Mouse (Mus musculus): ENCODE results near the gene A530084C06Rik. TPM values are rescaled to one million over a fixed set of nuclear protein-coding genes. Genes with fewer than 3 reads are reported as not detected.

Gene A530084C06Rik
- polyA plus RNA-seq, 1 experiment from 2014 or later, result not detected

DNA sequence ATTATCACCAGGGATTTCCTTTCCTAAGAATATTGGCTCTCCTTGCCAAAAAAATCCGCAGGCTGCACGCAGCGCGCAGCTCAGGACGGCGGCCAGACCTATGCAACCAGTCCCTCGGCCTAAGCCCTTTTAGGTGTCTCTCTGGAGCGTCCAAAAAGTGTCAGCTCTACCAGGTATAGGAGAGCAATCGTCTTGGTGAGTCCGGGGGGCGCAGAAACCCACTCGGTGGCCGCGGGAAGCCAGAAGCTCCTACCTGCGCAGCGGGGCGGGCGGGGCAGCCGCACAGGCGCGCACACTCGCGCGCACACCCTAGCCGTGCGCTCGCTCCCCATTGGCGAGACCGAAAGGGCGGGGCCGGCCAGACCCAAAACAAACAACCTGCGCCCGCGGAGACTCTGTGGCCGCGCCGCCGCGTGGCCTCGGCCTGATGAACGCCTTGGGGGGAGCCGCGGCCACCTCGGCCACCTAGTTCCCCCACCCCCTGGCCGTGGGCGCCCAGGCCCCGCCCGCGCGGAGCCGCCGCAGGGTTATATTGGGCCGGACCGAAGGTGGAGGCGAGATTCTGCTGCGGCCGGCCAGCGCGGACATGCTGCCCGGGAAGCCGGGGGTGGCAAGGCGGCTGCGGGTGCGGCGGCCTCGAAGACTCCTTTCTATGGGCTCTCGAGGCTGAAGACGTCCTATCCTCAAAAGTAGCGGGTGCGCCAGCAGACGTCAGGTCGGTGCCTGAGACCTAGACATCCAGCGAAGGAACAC lies 1.2 kb downstream of the A530084C06Rik start:
- peak overlapping the region; percentile 100 for H3K4me2 ChIP-seq
- TF ChIP-seq CTCF (IDR thresholded peaks at IDR 0.05; ENCODE audit: low read depth), result no peak
- ATAC-seq (ENCODE audit: insufficient read depth), result peak; percentile 55
- peak; percentile 74 for DNase-seq
- under 1% methylated on average over 73 of the region's 73 CpGs for whole genome bisulfite sequencing
- no peak overlapping the region for H3K27ac ChIP-seq (ENCODE audit: low read depth)
- peak overlapping the region; percentile 48 for H3K9ac ChIP-seq
- H3K4me3 ChIP-seq (ENCODE audit: low read depth, low read length), result peak overlapping the region; percentile 59
- H3K27me3 ChIP-seq (ENCODE audit: insufficient read depth, low read length), result peaks cover 87% of the 10 kb centered on the region
- H3K9me3 ChIP-seq (ENCODE audit: low read depth, low read length), result no peaks in the 10 kb centered on the region
- H3K36me3 ChIP-seq (ENCODE audit: insufficient read depth), result no peaks in the 10 kb centered on the region
- H3K4me1 ChIP-seq (ENCODE audit: insufficient read depth), result peaks cover 4% of the 10 kb centered on the region; the same call in 1 of the 2 replicates

DNA sequence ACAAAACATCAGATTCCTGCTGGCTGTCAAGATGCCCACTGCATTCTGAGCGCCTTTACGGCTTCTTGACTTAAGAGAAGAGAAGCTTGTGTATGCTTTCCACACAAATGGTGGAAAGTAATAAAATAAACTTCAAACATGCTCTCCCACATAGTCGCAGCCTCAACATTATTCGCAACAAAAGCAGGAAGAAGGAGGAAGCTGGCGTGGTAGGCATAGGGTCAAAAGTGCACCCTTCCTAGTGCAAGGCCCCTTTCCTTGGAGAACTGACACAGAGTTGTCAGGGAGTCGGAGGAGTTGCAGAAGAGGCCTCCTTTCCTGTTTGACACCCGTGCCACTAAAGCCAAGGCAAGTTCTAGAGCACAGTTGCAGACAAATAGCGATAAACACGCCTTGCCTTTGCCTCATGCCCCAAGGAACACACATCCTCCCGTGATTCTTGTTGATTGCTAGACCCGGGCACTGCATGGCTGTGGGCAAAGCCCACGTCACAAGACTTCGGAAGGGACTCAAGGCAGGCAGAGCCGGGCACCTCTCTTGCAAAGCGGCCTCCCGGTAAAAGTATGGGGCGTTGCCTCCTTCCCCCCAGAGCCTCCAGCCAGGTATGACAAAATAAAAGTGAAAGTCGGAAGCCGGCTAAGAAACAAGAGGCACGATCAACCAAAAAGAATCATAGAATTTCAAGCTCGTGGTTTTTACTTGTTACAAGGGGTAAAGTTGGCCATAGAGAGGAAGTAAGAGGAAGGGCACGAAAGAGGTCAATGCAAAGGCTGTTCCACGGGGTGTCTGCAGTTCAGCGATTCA lies 2.0 kb downstream of the A530084C06Rik start:
- H3K27me3 ChIP-seq (ENCODE audit: insufficient read depth, low read length), result peaks cover 80% of the 10 kb centered on the region
- H3K27ac ChIP-seq (ENCODE audit: low read depth), result no peak overlapping the region
- peak overlapping the region; percentile 100 for H3K4me2 ChIP-seq
- no peaks in the 10 kb centered on the region for H3K36me3 ChIP-seq (ENCODE audit: insufficient read depth)
- peak; percentile 17 for DNase-seq
- H3K4me3 ChIP-seq (ENCODE audit: low read depth, low read length), result peak overlapping the region; percentile 59
- ATAC-seq (ENCODE audit: insufficient read depth), result no peak
- WGBS, result 10% methylated on average over 24 of the region's 24 CpGs
- TF ChIP-seq CTCF (IDR thresholded peaks at IDR 0.05; ENCODE audit: low read depth), result no peak
- peaks cover 4% of the 10 kb centered on the region; the same call in 1 of the 2 replicates for H3K4me1 ChIP-seq (ENCODE audit: insufficient read depth)
- no peak overlapping the region for H3K9ac ChIP-seq
- H3K9me3 ChIP-seq (ENCODE audit: low read depth, low read length), result no peaks in the 10 kb centered on the region

DNA sequence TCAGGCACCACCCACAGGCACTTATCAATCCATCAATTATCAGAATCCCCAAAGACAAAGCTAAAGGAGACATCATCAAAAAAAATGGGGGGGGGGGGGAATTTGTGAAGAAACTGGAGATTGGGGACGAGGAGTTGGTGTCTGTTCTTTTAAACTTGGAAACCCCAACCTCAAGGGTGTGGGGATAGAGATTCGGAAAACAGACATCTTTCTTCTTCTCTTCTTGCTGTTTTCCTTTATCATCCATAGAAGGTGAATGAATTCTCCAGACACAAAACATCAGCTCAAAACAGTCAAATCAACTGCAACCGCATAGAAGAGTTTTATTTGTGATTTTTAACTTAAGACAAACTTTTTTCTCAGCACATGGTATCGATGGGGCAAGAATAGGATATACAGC lies 3.3 kb downstream of the A530084C06Rik start, which contains the start of gene Foxq1:
TSS of gene Foxq1 (plus strand) at position 301 of the 400 bp plus-strand sequence.
- H3K9me3 ChIP-seq (ENCODE audit: low read depth, low read length), result no peaks in the 10 kb centered on the region
- H3K4me3 ChIP-seq (ENCODE audit: low read depth, low read length), result no peak within 1 kb of the TSS; the same call in 1 of the 2 replicates
- no peaks in the 10 kb centered on the region for H3K36me3 ChIP-seq (ENCODE audit: insufficient read depth)
- H3K27ac ChIP-seq (ENCODE audit: low read depth), result no peak within 1 kb of the TSS
- H3K27me3 ChIP-seq (ENCODE audit: insufficient read depth, low read length), result peaks cover 68% of the 10 kb centered on the region
- peaks cover 4% of the 10 kb centered on the region; the same call in 1 of the 2 replicates for H3K4me1 ChIP-seq (ENCODE audit: insufficient read depth)
- H3K4me2 ChIP-seq, result peak within 1 kb of the TSS; percentile 100
- no peak for DNase-seq
- no peak within 1 kb of the TSS for H3K9ac ChIP-seq
- no peak for ATAC-seq (ENCODE audit: insufficient read depth)
- WGBS, result 76% methylated on average over 4 of the region's 4 CpGs
- no peak for TF ChIP-seq CTCF (IDR thresholded peaks at IDR 0.05; ENCODE audit: low read depth)

DNA sequence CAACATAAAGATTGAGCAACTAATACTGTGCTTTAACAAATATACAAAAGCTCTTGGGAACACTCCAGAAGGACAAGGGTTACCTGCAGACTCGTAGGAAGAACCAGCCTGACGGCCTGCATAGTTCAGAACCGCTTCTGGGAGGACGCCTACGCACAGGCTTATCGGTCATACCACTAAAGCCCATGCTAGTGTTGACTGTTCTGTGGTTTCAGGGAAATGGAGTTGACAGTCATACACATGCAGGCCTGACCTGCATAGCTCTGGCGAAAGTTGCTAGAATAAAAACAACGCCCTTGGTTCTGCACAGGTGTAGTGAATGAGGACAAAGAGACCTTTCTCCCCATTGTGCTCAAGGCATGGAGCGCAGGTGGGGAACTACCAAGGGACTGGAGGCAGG lies 11.5 kb downstream of the A530084C06Rik start:
- peak; percentile 37 for DNase-seq
- no peaks in the 10 kb centered on the region for H3K36me3 ChIP-seq (ENCODE audit: insufficient read depth)
- H3K9me3 ChIP-seq (ENCODE audit: low read depth, low read length), result no peaks in the 10 kb centered on the region
- TF ChIP-seq CTCF (IDR thresholded peaks at IDR 0.05; ENCODE audit: low read depth), result no peak
- H3K4me2 ChIP-seq, result no peak overlapping the region
- H3K27ac ChIP-seq (ENCODE audit: low read depth), result no peak overlapping the region
- H3K4me1 ChIP-seq (ENCODE audit: insufficient read depth), result no peaks in the 10 kb centered on the region
- no peak overlapping the region for H3K9ac ChIP-seq
- no peak overlapping the region for H3K4me3 ChIP-seq (ENCODE audit: low read depth, low read length)
- H3K27me3 ChIP-seq (ENCODE audit: insufficient read depth, low read length), result no peaks in the 10 kb centered on the region
- ATAC-seq (ENCODE audit: insufficient read depth), result peak; percentile 87
- whole genome bisulfite sequencing, result 66% methylated on average over 9 of the region's 9 CpGs

DNA sequence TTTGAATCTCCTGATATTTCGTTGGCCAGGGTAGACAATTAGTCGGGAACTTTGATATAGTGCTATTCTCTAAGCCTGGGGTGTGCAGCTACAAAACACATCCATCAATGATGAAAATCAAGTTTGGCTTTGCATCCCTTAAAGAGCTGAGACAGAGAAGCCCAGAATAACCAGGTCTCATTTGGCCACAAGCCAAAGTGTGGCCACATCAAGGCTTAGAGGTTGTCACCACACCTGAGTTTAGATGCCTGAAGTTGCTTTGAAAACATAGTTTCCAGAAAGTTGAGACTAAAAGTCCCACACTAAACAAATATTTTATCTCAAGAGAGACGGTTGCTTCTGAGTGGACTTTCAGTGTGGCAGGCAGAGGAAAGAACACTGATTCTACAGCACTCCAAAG lies 11.9 kb downstream of the A530084C06Rik start:
- peak; percentile 31; the same call in 1 of the 2 replicates for ATAC-seq (ENCODE audit: insufficient read depth)
- H3K36me3 ChIP-seq (ENCODE audit: insufficient read depth), result no peaks in the 10 kb centered on the region
- H3K4me2 ChIP-seq, result no peak overlapping the region
- no peak overlapping the region for H3K4me3 ChIP-seq (ENCODE audit: low read depth, low read length)
- H3K9me3 ChIP-seq (ENCODE audit: low read depth, low read length), result no peaks in the 10 kb centered on the region
- WGBS, result 60% methylated on average over 3 of the region's 3 CpGs
- no peak overlapping the region for H3K27ac ChIP-seq (ENCODE audit: low read depth)
- no peaks in the 10 kb centered on the region for H3K4me1 ChIP-seq (ENCODE audit: insufficient read depth)
- no peak overlapping the region for H3K9ac ChIP-seq
- DNase-seq, result peak; percentile 23
- H3K27me3 ChIP-seq (ENCODE audit: insufficient read depth, low read length), result no peaks in the 10 kb centered on the region
- no peak for TF ChIP-seq CTCF (IDR thresholded peaks at IDR 0.05; ENCODE audit: low read depth)

DNA sequence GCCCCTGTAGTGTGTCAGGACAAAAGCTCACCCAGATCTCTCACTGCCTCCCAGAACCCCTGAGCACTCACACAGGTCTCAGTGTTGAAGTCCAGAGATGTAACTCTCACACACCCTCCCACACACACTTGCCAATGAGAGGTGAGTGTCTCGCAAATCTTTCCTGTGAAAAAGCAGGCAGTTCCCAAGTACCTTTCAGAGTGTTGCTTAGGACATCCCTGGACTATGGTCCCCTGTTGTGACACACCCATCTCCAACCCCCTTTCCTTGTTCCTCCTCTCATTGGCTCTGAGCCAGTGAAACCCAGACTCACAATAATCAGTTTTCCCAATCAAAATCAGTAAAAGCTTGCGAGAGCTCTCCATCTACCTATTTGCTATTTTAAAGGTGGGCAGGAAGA lies 12.3 kb downstream of the A530084C06Rik start:
- Histone ChIP-seq H3K9me3 (ENCODE audit: low read depth, low read length) (no peaks in the 10 kb centered on the region), H3K4me1 (ENCODE audit: insufficient read depth) (no peaks in the 10 kb centered on the region), H3K4me3 (ENCODE audit: low read depth, low read length) (no peak overlapping the region), H3K4me2 (no peak overlapping the region), H3K27me3 (ENCODE audit: insufficient read depth, low read length) (no peaks in the 10 kb centered on the region), H3K9ac (no peak overlapping the region), H3K36me3 (ENCODE audit: insufficient read depth) (no peaks in the 10 kb centered on the region), H3K27ac (ENCODE audit: low read depth) (no peak overlapping the region)
- TF ChIP-seq CTCF (IDR thresholded peaks at IDR 0.05; ENCODE audit: low read depth), result no peak
- WGBS, result 71% methylated on average over 2 of the region's 2 CpGs
- no peak for ATAC-seq (ENCODE audit: insufficient read depth)
- no peak for DNase-seq

DNA sequence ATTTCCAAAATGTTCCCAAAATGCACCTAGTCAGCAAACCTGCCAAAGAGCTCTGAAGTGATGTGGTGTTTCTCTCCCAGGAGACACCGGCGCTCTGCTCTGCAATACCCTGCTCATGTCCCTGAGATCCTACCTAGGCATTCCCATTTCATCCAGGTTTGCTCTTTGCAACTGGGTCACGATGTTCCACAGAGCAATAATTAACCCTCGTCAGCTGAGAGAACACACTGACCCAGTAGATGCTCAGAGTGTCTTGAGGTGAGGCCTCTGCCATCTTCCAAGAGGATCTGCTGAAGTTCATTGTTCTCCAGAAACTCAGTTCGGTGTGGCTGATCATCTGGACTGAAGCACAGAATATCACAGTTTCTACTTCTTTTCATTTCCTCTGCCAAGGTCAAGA lies 16.1 kb downstream of the A530084C06Rik start:
- Histone ChIP-seq H3K4me2 (no peak overlapping the region), H3K27me3 (ENCODE audit: insufficient read depth, low read length) (no peaks in the 10 kb centered on the region), H3K4me1 (ENCODE audit: insufficient read depth) (no peaks in the 10 kb centered on the region), H3K9ac (no peak overlapping the region), H3K4me3 (ENCODE audit: low read depth, low read length) (no peak overlapping the region), H3K36me3 (ENCODE audit: insufficient read depth) (no peaks in the 10 kb centered on the region), H3K27ac (ENCODE audit: low read depth) (no peak overlapping the region), H3K9me3 (ENCODE audit: low read depth, low read length) (no peaks in the 10 kb centered on the region)
- ATAC-seq (ENCODE audit: insufficient read depth) (no peak), DNase-seq (no peak)
- TF ChIP-seq CTCF (IDR thresholded peaks at IDR 0.05; ENCODE audit: low read depth), result no peak
- 87% methylated on average over 5 of the region's 5 CpGs for WGBS
